Mouse (Mus musculus) brown adipose tissue, adult 24 weeks (tissue): ENCODE measurements around the gene Wdr86. TPM values are rescaled to one million over a fixed set of nuclear protein-coding genes. Genes with fewer than 3 reads are reported as not detected.
"Not testable (repeated sequence)": the region's sequence is repeated elsewhere in the genome, so short reads cannot be mapped to it uniquely, and the experiment has no call there.

Experiments used
- H3K27ac ChIP-seq: fragments of 200-500 bp; replicated peaks from 2 replicates; pipeline ENCODE4 v1.5.1; 2012; ENCODE audit warnings: low read depth, mild to moderate bottlenecking, low read length
- H3K4me1 ChIP-seq: fragments of 200-500 bp; 2 replicates; pipeline ENCODE4 v1.6.1; 2012; ENCODE audit warnings: low read length, mixed read lengths; ENCODE audit not compliant: control insufficient read depth, insufficient read depth, insufficient read length
- H3K4me3 ChIP-seq: fragments of 200-500 bp; 2 replicates; pipeline ENCODE4 v1.5.1; 2012; ENCODE audit warnings: low read depth, mild to moderate bottlenecking, low read length, moderate library complexity; ENCODE audit not compliant: insufficient read depth
- polyA plus RNA-seq: library from polyadenylated mRNA; stranded (reverse); fragments of >200 nt; gene quantifications from 2 replicates; pipeline ENCODE4 v1.2.4, GENCODE M21; 2012; ENCODE audit not compliant: missing spikeins, insufficient read depth, insufficient read length

Gene Wdr86
- polyA plus RNA-seq: 0.59 TPM in 1 of 2 replicates, not detected in the other

GRCm38 (mm10) chr5:24730488-24730871, at the start of gene Wdr86:
TSS of gene Wdr86 (minus strand) at chr5:24730727.
- Histone ChIP-seq H3K27ac (no peak within 1 kb of the TSS), H3K4me1 (peaks cover 5% of the 10 kb centered on the region; the same call in 1 of the 2 replicates), H3K4me3 (peak within 1 kb of the TSS; percentile 47)

DNA sequence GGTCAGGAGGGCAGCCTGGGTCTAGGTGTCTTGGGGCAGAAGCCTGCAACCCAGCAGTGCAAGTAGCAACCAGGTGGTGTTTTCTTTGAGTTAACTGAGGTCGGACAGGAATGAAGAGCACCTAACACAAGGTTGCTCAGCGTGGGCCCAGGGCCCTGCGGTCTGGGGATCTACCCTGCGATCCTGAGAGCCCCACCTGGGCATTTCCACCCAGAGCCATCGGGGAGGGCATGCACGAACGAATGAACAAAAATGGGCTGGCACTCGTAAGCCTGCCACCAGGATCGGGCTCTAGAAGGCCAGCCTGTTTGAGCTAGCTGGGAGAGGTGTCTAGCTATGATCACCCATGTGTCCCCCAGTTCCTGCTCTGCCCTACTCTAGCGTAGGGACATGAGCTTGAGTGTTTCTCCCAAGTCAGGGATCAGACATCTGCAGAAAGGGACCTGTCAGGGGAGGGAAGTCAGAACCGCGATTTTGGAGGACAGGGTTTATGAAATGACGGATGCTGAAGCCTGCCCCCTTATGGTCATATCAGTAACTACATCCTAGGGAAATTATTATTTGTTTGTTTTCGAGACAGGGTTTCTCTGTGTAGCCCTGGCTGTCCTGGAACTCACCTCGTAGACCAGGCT, 49.5 kb upstream of the Wdr86 start:
- Histone ChIP-seq H3K4me1 (no peaks in the 10 kb centered on the region), H3K4me3 (no peak overlapping the region), H3K27ac (no peak overlapping the region)

GRCm38 (mm10) chr5:24779321-24779720, 48.8 kb upstream of the Wdr86 start:
- no peak overlapping the region for H3K4me3 ChIP-seq
- no peak overlapping the region for H3K27ac ChIP-seq
- H3K4me1 ChIP-seq: no peaks in the 10 kb centered on the region

DNA sequence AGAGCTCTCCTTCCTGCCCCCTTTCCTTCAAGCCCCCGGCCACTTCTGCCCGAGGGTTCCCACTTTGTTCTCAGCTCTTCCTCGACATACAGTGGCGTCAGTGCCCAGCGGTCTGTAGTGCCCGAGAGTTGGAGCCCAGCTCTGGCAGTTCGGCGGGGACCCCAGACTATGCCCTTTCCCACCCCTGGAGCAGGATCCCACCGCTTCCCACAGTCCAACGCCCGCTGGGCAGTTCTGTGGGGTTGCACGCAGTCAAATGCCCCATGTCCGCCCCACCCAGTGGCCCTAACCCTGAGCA, 48.3 kb upstream of the Wdr86 start:
- Histone ChIP-seq H3K27ac (no peak overlapping the region), H3K4me3 (no peak overlapping the region), H3K4me1 (no peaks in the 10 kb centered on the region)

GRCm38 (mm10) chr5:24778082-24778842, 47.7 kb upstream of the Wdr86 start:
- Histone ChIP-seq H3K27ac (no peak overlapping the region), H3K4me3 (no peak overlapping the region), H3K4me1 (no peaks in the 10 kb centered on the region)

- Histone ChIP-seq H3K4me3 (no peak overlapping the region), H3K27ac (no peak overlapping the region), H3K4me1 (no peaks in the 10 kb centered on the region)
Measured at GRCm38 (mm10) chr5:24776681-24777080, 46.2 kb upstream of the Wdr86 start.

- not testable (repeated sequence) for H3K4me1 ChIP-seq, H3K27ac ChIP-seq
Measured at GRCm38 (mm10) chr5:24774549-24774948, 44.0 kb upstream of the Wdr86 start.

DNA sequence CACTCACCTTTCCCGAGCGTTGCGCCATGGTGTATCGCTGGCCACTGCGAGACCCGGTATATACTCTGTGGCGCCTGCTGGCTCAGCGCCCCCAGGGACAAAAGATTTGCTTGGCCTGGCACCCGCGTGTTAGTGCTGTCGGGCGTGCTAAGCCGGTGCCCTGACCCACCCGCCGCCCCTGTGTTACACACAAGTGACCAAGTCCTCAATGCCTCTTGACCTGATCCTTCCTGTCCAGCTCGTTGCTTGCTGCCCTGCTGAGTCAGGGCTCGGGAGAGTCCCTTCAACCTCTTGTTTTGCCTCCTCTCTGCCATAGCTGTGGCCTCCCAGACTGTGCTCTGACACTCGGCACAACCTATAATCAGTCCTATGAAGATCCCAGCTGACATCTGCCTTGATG, 27.3 kb upstream of the Wdr86 start, which contains the start of gene Crygn:
Gene Crygn, minus strand, starts transcription at position 193 of the 400 bp plus-strand sequence.
- no peaks in the 10 kb centered on the region for H3K4me1 ChIP-seq
- no peak within 1 kb of the TSS for H3K27ac ChIP-seq
- H3K4me3 ChIP-seq: no peak within 1 kb of the TSS

More at GRCm38 (mm10) chr5:24774549-24774948, 44.0 kb upstream of the Wdr86 start:
- not testable (repeated sequence) for H3K4me3 ChIP-seq

DNA sequence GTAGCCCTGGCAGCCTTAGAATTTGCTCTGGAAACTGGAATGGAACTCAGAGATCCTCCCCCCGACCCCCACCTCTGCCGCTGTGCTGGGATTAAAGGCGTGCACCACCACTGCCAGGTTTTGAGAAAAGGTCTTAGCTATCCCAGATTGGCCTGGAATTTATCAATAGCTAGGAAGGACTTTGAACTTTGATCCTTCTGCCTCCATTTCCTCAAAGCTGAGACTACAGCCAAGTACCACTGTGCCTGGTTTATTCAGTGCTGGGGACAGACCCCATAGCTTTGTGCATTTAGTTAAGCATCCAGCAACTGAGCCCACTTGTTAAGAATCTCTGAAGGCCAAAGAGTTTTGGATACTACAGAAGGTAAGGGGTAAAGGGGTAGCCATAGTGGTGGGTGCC, 26.4 kb upstream of the Wdr86 start:
- Histone ChIP-seq H3K4me1 (no peaks in the 10 kb centered on the region; the same call in 1 of the 2 replicates), H3K27ac (no peak overlapping the region), H3K4me3 (no peak overlapping the region)

DNA sequence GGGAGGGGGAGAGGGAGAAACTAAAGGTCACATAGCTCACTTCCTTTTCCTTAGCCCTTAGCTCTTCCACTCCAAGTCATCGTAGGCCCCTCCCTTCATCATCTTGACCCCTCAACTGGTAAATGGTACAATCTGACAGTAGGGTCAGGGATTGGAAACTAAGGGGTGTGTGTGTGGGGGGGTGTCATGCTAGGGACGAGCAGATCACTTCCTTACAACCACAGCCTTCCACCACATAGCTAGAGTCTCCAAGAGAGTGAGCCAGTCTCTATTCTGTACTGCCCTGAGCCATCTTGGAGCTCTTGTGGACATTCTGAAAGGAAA, 21.6 kb upstream of the Wdr86 start:
- Histone ChIP-seq H3K4me1 (no peaks in the 10 kb centered on the region; the same call in 1 of the 2 replicates), H3K27ac (peak overlapping the region; percentile 95; the same call in 1 of the 2 replicates), H3K4me3 (peak overlapping the region; percentile 88)

DNA sequence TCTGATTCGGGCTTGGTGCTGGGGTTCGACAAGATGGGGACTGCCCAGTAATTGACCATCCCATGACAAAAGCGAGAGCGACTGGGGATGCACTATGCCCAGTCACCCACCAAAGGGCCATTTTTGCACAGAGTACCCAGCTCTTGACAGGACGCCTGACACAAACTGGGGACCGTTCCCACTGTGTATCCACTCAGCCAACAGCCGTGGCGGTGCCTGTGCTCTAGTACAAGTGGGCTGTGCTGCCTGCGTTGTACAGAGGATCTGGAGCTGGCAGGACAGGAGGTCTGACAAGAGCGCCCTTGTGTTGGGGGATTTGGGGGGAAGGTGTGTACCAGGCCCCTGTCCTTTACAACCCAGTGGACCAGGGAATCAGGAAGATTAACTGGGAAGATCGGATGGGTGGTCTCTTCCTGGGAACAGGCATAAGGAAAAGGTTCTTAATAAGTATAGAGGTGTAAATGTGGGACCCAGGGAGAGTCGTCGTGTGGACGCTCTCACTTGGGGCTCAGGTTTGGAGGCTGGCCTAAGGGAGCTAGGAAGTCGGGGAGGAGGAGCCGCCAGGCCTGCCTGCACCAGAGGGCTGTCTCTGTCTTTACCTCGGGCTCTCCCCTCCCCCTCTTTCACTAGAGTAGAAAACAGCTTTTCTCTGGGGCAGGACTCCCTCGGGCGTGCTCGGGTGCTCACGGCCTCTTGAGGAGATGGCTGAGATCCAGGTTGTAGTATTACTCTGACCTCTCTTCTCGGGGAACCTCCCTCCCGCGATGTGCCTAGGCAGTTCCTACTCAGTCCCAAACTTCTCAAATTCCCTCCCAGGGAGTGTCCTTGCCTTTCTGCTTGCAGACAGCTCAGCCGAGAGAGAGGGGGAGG, 21.0 kb upstream of the Wdr86 start:
- Histone ChIP-seq H3K27ac (peak overlapping the region; percentile 95), H3K4me1 (no peaks in the 10 kb centered on the region; the same call in 1 of the 2 replicates), H3K4me3 (peak overlapping the region; percentile 88)

DNA sequence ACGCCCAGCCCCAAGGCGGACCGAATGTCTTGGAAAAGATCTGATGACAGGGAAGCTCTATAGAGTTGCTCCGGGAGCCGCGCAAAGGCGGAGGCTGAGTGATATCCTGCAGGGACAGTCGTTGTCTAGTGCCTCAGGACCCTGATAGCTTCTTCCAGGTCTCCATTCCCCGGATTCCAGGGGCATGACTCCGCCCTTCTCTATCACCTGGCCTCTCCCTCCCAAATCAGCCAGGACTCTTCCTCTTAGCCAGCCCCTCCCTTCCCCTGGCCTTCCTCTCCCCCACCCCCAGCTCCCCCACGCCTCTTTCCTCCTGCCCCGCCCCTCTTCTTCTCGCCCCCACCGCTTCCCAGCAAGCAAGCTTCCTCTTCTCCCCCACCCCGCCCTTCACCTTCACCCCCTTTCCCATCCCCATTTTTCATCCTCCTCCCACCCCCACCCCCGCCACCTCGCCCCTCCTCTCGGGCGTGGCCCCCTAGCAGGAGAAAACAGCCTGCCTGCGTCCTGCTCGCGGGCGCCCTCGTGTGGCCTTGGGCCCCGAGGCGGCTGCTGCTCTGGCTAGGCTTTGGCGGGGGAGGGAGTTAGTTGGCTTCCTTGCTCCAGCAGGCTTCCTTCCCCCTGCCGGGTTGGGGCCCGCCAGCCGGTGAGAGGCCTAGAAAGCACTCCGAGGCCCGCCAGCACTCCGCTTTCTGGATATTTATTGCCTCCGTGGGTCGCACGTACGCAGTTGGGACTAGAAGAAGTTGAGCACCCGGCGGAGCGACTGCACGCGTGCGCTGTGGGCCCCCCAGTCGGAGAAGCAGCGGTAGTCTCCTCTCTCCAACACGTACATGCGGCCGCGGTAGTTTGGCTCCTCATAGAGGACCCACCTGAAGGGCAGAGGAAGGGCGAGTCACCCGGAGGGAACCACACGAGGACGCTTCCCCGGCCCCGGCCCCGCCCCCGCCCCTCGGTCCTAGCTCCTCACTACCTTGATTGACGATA, 20.1 kb upstream of the Wdr86 start:
- H3K4me1 ChIP-seq: no peaks in the 10 kb centered on the region; the same call in 1 of the 2 replicates
- peak overlapping the region; percentile 88 for H3K4me3 ChIP-seq
- H3K27ac ChIP-seq: peak overlapping the region; percentile 95

DNA sequence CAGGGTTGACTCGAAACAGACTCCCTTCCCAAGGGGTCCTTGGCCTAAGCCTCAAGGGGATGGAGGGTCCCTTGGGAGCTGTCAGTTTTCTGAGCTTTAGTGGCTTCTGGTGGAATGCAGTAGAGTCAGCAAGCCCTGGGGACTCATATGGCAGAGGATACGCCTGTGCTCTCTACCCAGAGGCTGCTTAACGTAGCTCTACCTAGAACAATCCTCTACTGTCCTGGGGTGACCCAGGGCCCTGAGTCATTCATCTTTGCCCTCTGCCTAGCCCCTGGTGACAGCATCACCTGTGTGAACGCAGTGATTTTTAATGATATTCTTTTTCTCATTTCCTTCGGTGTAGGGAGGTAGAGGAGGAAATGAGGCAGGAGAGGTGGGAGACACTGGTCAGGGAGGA, 19.2 kb upstream of the Wdr86 start:
- H3K4me3 ChIP-seq: no peak overlapping the region
- peak overlapping the region; percentile 86 for H3K27ac ChIP-seq
- H3K4me1 ChIP-seq: no peaks in the 10 kb centered on the region; the same call in 1 of the 2 replicates

DNA sequence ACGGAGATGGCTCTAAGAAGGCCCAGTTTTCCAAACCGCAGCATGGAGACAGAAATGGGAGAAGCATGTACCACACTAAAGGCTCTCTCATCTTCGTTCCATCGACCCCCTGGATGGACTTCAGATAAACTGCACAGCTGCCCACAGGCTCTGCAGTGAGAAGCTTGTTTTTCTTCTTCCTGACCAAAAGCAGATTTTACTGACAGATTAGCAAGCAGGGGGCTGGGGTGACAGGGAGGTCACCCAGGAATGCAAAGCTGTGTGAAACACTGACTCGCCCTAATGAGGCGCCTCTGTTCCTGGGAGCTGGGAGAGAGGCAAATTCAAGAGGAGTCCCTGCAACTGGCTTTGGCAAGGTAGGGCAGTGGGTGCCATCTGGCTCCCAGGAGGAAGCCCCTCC, 17.0 kb upstream of the Wdr86 start:
- Histone ChIP-seq H3K4me3 (no peak overlapping the region), H3K27ac (no peak overlapping the region), H3K4me1 (no peaks in the 10 kb centered on the region; the same call in 1 of the 2 replicates)
